Mouse (Mus musculus): ENCODE measurements around the gene Msl1.

DNA sequence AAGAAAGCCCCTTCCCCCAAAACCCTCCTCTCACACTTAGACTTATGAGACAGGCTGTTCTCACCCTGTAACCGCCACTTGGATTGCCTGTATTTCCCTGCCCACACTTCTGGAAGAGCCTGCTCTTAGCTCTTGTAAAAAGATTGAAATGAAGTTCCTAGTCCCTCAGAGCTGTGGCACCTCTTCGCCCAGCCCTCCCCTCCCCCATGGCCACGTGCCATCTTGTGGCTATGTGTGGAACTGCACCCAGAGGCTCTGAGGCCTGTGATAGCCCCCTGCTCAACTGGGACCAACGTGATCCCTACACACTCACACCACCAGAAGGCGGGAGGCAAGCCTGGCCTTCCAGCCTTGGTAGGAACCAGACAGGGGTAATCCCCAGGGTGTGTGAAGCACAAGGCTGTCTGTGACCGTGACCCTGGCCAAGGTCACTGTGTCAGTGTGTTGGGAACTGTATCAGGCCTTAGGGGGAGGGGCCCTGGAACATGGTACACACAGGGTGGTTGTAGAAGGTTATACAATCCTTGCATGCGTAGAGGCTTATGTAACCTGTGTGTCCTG is 40.6 kb upstream of the Msl1 start:
- peak; percentile 96 to 98 for TF ChIP-seq CTCF (conservative IDR thresholded peaks at IDR 0.05 in 1 of 2, IDR thresholded peaks at IDR 0.05 in 1 of 2; ENCODE audit: low read depth in 2 of 2, low read length in 2 of 2)
- peak; percentile 64 for TF ChIP-seq HCFC1 (IDR thresholded peaks at IDR 0.05; ENCODE audit: low read depth, low read length)
- TF ChIP-seq MAX (IDR thresholded peaks at IDR 0.05; ENCODE audit: low read length), result peak; percentile 95
- TF ChIP-seq POLR2A (IDR thresholded peaks at IDR 0.05; ENCODE audit: low read depth, low read length), result peak; percentile 17; the same call in 1 of the 2 replicates
- TF ChIP-seq MEF2A (IDR thresholded peaks at IDR 0.05; ENCODE audit: borderline replicate concordance, low read depth, low read length), result peak; percentile 21; the same call in 1 of the 2 replicates
- no peak for TF ChIP-seq MAFK (IDR thresholded peaks at IDR 0.05; ENCODE audit: insufficient replicate concordance, low read length)
- peak; percentile 93 for TF ChIP-seq MAZ (IDR thresholded peaks at IDR 0.05; ENCODE audit: low read depth, low read length)
- 0 out of 2 replicates have a peak, but pooled peaks have one; percentile 45 for TF ChIP-seq EP300 (IDR thresholded peaks at IDR 0.05; ENCODE audit: low read length)
- peak; percentile 71 for TF ChIP-seq TCF12 (IDR thresholded peaks at IDR 0.05; ENCODE audit: low read depth, low read length)
- TF ChIP-seq ZNF384 (IDR thresholded peaks at IDR 0.05; ENCODE audit: low read depth, low read length), result no peak
- peak; percentile 64 for TF ChIP-seq RAD21 (IDR thresholded peaks at IDR 0.05; ENCODE audit: low read depth, low read length)
- TF ChIP-seq E2F4 (IDR thresholded peaks at IDR 0.05; ENCODE audit: insufficient replicate concordance, low read depth, low read length), result no peak

Data from CH12.LX (cell line).